Mouse (Mus musculus) kidney, adult 2 months (tissue): ENCODE data around the gene Rpl26.

ENCODE experiments used
- CTCF ChIP-seq: fragments of 200-500 bp; conservative IDR thresholded peaks from 2 replicates; pipeline ENCODE4 v1.5.1; 2011; ENCODE audit warnings: low read depth, mild to moderate bottlenecking, control low read depth, low read length, moderate library complexity, mixed read lengths; ENCODE audit not compliant: insufficient read depth, insufficient read length
- POLR2A ChIP-seq: fragments of 200-500 bp; IDR thresholded peaks from one replicate; pipeline ENCODE4 v1.6.1; 2011; ENCODE audit warnings: low read depth, low read length, control low read depth

GRCm38 (mm10) chr11:68902047-68902364 lies 623 bp downstream of the Rpl26 start:
- TF ChIP-seq CTCF (no peak), POLR2A (no peak)
